ENCODE assay signal across 8 mouse cellular contexts in genomic region chr6:67318451-67318850, GRCm38 (mm10). TPM values are rescaled to one million over a fixed set of nuclear protein-coding genes. Genes with fewer than 3 reads are reported as not detected.
DNase-seq lines count a peak whose midpoint lies in the region; ATAC-seq and TF ChIP-seq lines count a peak whose summit lies in the region.

No protein-coding gene starts in this region.

- H3K4me3 ChIP-seq in embryonic facial prominence, embryonic 11.5 days (ENCODE audit: low read depth, low read length) = no peak overlapping the region
- no peak overlapping the region for H3K4me3 ChIP-seq in heart, adult 2 months
- H3K4me3 ChIP-seq in kidney, embryonic 16.5 days (ENCODE audit: low read length) = no peak overlapping the region
- H3K4me3 ChIP-seq in liver, embryonic 14.5 days (ENCODE audit: insufficient read depth in 1 of 2, low read depth in 2 of 2, low read length in 2 of 2) = no peak overlapping the region
- no peak overlapping the region for H3K4me3 ChIP-seq in neural tube, embryonic 15.5 days (replicated peaks)
- no peak overlapping the region for H3K4me3 ChIP-seq in thymus, adult 2 months (ENCODE audit: control insufficient read depth, insufficient read depth, low read length)

- H3K36me3 ChIP-seq in embryonic facial prominence, embryonic 11.5 days (replicated peaks; ENCODE audit: control insufficient read depth, insufficient read depth, low read depth, low read length) = no peaks in the 10 kb centered on the region
- H3K36me3 ChIP-seq in heart, adult 2 months (ENCODE audit: control insufficient read depth, insufficient read depth, low read length) = no peaks in the 10 kb centered on the region
- H3K36me3 ChIP-seq in kidney, embryonic 16.5 days (ENCODE audit: insufficient read depth, low read length) = no peaks in the 10 kb centered on the region
- H3K36me3 ChIP-seq in liver, embryonic 14.5 days (replicated peaks; ENCODE audit: control insufficient read depth, insufficient read depth, low read depth) = no peaks in the 10 kb centered on the region
- no peaks in the 10 kb centered on the region for H3K36me3 ChIP-seq in neural tube, embryonic 15.5 days
- no peaks in the 10 kb centered on the region; the same call in 1 of the 2 replicates for H3K36me3 ChIP-seq in thymus, adult 2 months (ENCODE audit: control insufficient read depth, insufficient read depth, low read length)

- no peak overlapping the region for H3K4me2 ChIP-seq in embryonic facial prominence, embryonic 11.5 days (ENCODE audit: low read depth, low read length)
- H3K4me2 ChIP-seq in kidney, embryonic 16.5 days (replicated peaks; ENCODE audit: low read depth, low read length) = no peak overlapping the region
- H3K4me2 ChIP-seq in liver, embryonic 14.5 days (ENCODE audit: low read depth) = peak overlapping the region; percentile 20
- no peak overlapping the region for H3K4me2 ChIP-seq in neural tube, embryonic 15.5 days

- TF ChIP-seq EP300 in heart, adult 2 months (IDR thresholded peaks at IDR 0.05; ENCODE audit: insufficient read depth, low read depth, low read length) = peak; percentile 62; the same call in 1 of the 2 replicates
- peak; percentile 52; the same call in 1 of the 2 replicates for TF ChIP-seq EP300 in liver, embryonic 14.5 days (IDR thresholded peaks at IDR 0.05; ENCODE audit: low read depth)

- 35% methylated on average over 10 of the region's 10 CpGs for WGBS in embryonic facial prominence, embryonic 11.5 days
- 17% methylated on average over 10 of the region's 10 CpGs for WGBS in heart, adult 2 months
- WGBS in kidney, embryonic 16.5 days = 29% methylated on average over 10 of the region's 10 CpGs
- WGBS in liver, embryonic 14.5 days (ENCODE audit: insufficient replicate concordance) = 12% methylated on average over 10 of the region's 10 CpGs
- WGBS in neural tube, embryonic 15.5 days = 36% methylated on average over 10 of the region's 10 CpGs
- 56% methylated on average over 10 of the region's 10 CpGs for WGBS in thymus, adult 2 months

- H3K9ac ChIP-seq in embryonic facial prominence, embryonic 11.5 days (replicated peaks; ENCODE audit: low read length) = no peak overlapping the region
- no peak overlapping the region for H3K9ac ChIP-seq in heart, adult 2 months (ENCODE audit: low read depth, low read length)
- no peak overlapping the region for H3K9ac ChIP-seq in kidney, embryonic 16.5 days (replicated peaks; ENCODE audit: low read length)
- no peak overlapping the region for H3K9ac ChIP-seq in liver, embryonic 14.5 days (replicated peaks)
- no peak overlapping the region for H3K9ac ChIP-seq in neural tube, embryonic 15.5 days (replicated peaks)

- peak; percentile 71 for ATAC-seq in CD4-positive, CD25-positive, alpha-beta regulatory T cell, adult 4 months
- no peak; the same call in 1 of the 2 replicates for ATAC-seq in embryonic facial prominence, embryonic 11.5 days (replicated peaks; ENCODE audit: insufficient number of reproducible peaks, low FRiP score, low TSS enrichment, low read depth)
- ATAC-seq in kidney, embryonic 16.5 days (ENCODE audit: low FRiP score, low TSS enrichment) = peak; percentile 80
- peak; percentile 80 for ATAC-seq in liver, embryonic 14.5 days (ENCODE audit: insufficient read depth)
- 0 out of 2 replicates have a peak, but pooled peaks have one; percentile 66 for ATAC-seq in neural tube, embryonic 15.5 days (ENCODE audit: low FRiP score)

- TF ChIP-seq CTCF in heart, adult 2 months (IDR thresholded peaks at IDR 0.05) = peak; percentile 76
- TF ChIP-seq CTCF in liver, embryonic 14.5 days (IDR thresholded peaks at IDR 0.05; ENCODE audit: low read depth) = peak; percentile 89
- TF ChIP-seq CTCF in thymus, adult 2 months (IDR thresholded peaks at IDR 0.05; ENCODE audit: borderline replicate concordance, control insufficient read depth, extremely low read depth, insufficient read depth, low read length, poor library complexity) = peak; percentile 73; the same call in 1 of the 2 replicates

- intact Hi-C loops in heart, adult 2 months (cut with DNase I) = loop anchor here (1.0 to 2.0 kb wide), 2 partner anchors 120 to 148 kb away; no protein-coding TSS in a partner anchor

- peak; percentile 17 to 54 for DNase-seq in adrenal gland, postnatal 4 days (ENCODE audit: low spot score in 2 of 2)
- DNase-seq in embryonic facial prominence, embryonic 11.5 days (ENCODE audit: low spot score) = peak; percentile 76
- peak; percentile 49 to 68 for DNase-seq in heart, adult 2 months
- peak; percentile 53 to 60 (median 55) for DNase-seq in liver, embryonic 14.5 days (ENCODE audit: low read depth in 3 of 3, low spot score in 3 of 3)
- peak; percentile 70 for DNase-seq in thymus, adult 2 months

- no peaks in the 10 kb centered on the region for H3K9me3 ChIP-seq in embryonic facial prominence, embryonic 11.5 days (replicated peaks; ENCODE audit: control insufficient read depth, low read length)
- H3K9me3 ChIP-seq in kidney, embryonic 16.5 days (ENCODE audit: low read length) = no peaks in the 10 kb centered on the region
- H3K9me3 ChIP-seq in liver, embryonic 14.5 days (ENCODE audit: control insufficient read depth, low read length) = no peaks in the 10 kb centered on the region
- H3K9me3 ChIP-seq in neural tube, embryonic 15.5 days (replicated peaks) = no peaks in the 10 kb centered on the region

- H3K79me2 ChIP-seq in heart, adult 2 months (replicated peaks; ENCODE audit: control insufficient read depth, insufficient read depth, low read length) = no peaks in the 10 kb centered on the region

- H3K27me3 ChIP-seq in embryonic facial prominence, embryonic 11.5 days (ENCODE audit: control insufficient read depth, insufficient read depth, low read length) = no peaks in the 10 kb centered on the region
- no peaks in the 10 kb centered on the region for H3K27me3 ChIP-seq in heart, adult 2 months (ENCODE audit: control insufficient read depth, insufficient read depth, low read length)
- H3K27me3 ChIP-seq in kidney, embryonic 16.5 days (ENCODE audit: insufficient read depth, low read length) = no peaks in the 10 kb centered on the region
- H3K27me3 ChIP-seq in liver, embryonic 14.5 days (ENCODE audit: control insufficient read depth, insufficient read depth, low read length) = no peaks in the 10 kb centered on the region
- H3K27me3 ChIP-seq in neural tube, embryonic 15.5 days (replicated peaks) = no peaks in the 10 kb centered on the region
- no peaks in the 10 kb centered on the region for H3K27me3 ChIP-seq in thymus, adult 2 months (ENCODE audit: control insufficient read depth, insufficient read depth, low read length)

- no peaks in the 10 kb centered on the region for H3K4me1 ChIP-seq in embryonic facial prominence, embryonic 11.5 days (ENCODE audit: control insufficient read depth, insufficient read depth, low read length)
- no peaks in the 10 kb centered on the region for H3K4me1 ChIP-seq in heart, adult 2 months (ENCODE audit: control insufficient read depth, insufficient read depth, low read length)
- no peaks in the 10 kb centered on the region for H3K4me1 ChIP-seq in kidney, embryonic 16.5 days (ENCODE audit: insufficient read depth, low read length)
- peaks cover 0 to 3% of the 10 kb centered on the region in 2 experiments; a peak in 2 of 4 replicates for H3K4me1 ChIP-seq in liver, embryonic 14.5 days (replicated peaks; ENCODE audit: control insufficient read depth in 2 of 2, insufficient read depth in 2 of 2, low read length in 1 of 2)
- no peaks in the 10 kb centered on the region for H3K4me1 ChIP-seq in neural tube, embryonic 15.5 days
- H3K4me1 ChIP-seq in thymus, adult 2 months (replicated peaks; ENCODE audit: control insufficient read depth, insufficient read depth, low read length) = peaks cover 3% of the 10 kb centered on the region

- no peak overlapping the region for H3K27ac ChIP-seq in embryonic facial prominence, embryonic 11.5 days (replicated peaks; ENCODE audit: low read depth, low read length)
- no peak overlapping the region for H3K27ac ChIP-seq in heart, adult 2 months
- H3K27ac ChIP-seq in kidney, embryonic 16.5 days (ENCODE audit: low read length) = no peak overlapping the region
- no peak overlapping the region for H3K27ac ChIP-seq in liver, embryonic 14.5 days
- no peak overlapping the region for H3K27ac ChIP-seq in neural tube, embryonic 15.5 days (replicated peaks)
- H3K27ac ChIP-seq in thymus, adult 2 months (ENCODE audit: control insufficient read depth, insufficient read depth, low read length) = no peak overlapping the region

- no peak for TF ChIP-seq POLR2A in heart, adult 2 months (IDR thresholded peaks at IDR 0.05; ENCODE audit: insufficient read depth, low read depth, low read length)
- no peak for TF ChIP-seq POLR2A in thymus, adult 2 months (IDR thresholded peaks at IDR 0.05; ENCODE audit: control insufficient read depth, extremely low read depth, insufficient read depth, low read length, poor library complexity)

RNA-seq across cellular contexts. Expression of gene Il12rb2, which starts 57.5 kb away (rescaled TPM):
- under 1 TPM in 1 of 2 experiments, not detected in 1; 0.15 TPM for polyA plus RNA-seq in CD4-positive, CD25-positive, alpha-beta regulatory T cell, adult 4 months (2017; shearing (Covaris generic))
- total RNA-seq in adrenal gland, postnatal 4 days (2021) = under 1 TPM; 0.14 to 0.31 TPM
- polyA plus RNA-seq in embryonic facial prominence, embryonic 11.5 days (2014; fragmentation: Nextera tagmentation; extraction: Ambion mirVana) = 0.08 and 0.10 TPM in 2 replicates
- total RNA-seq in heart, adult 2 months (2021) = under 1 TPM in 1 of 2 experiments, not detected in 1; 0.20 TPM
- polyA plus RNA-seq in heart, adult 2 months (2012; rRNA removed) = 0.06 and 0.18 TPM in 2 replicates
- polyA plus RNA-seq in kidney, embryonic 16.5 days (2015; fragmentation: Nextera tagmentation; extraction: Ambion mirVana) = 0.05 and 0.08 TPM in 2 replicates
- polyA plus RNA-seq in liver, embryonic 14.5 days (2012; rRNA removed) = 0.45 TPM in 2 replicates
- polyA plus RNA-seq in liver, embryonic 14.5 days (2014; fragmentation: Nextera tagmentation; extraction: Ambion mirVana) = 0.08 and 0.27 TPM in 2 replicates
- 0.10 and 1.6 TPM in 2 replicates for polyA plus RNA-seq in neural tube, embryonic 15.5 days (2015; fragmentation: Nextera tagmentation; extraction: Ambion mirVana)
- polyA plus RNA-seq in thymus, adult 2 months (2012; rRNA removed) = 6.6 and 8.1 TPM in 2 replicates
